Mouse (Mus musculus) embryonic facial prominence, embryonic 12.5 days (tissue): ENCODE measurements around the gene Ephb4. TPM values are rescaled to one million over a fixed set of nuclear protein-coding genes. Genes with fewer than 3 reads are reported as not detected.
A peak's percentile ranks its signal among the peaks of the same experiment; 100 is the strongest.

Experiments used
- ATAC-seq: fragments of 200-750 bp; cut with Nextera tagmentation; 2 replicates; pipeline ENCODE4 v1.8.0; 2017; ENCODE audit not compliant: insufficient number of reproducible peaks, insufficient read depth, low FRiP score, low TSS enrichment
- H3K27ac ChIP-seq: fragments of 300-500 bp; sonication (generic); 2 replicates; pipeline ENCODE4 v1.5.1; 2016; ENCODE audit warnings: mild to moderate bottlenecking
- H3K27me3 ChIP-seq: fragments of 300-500 bp; sonication (generic); 2 replicates; pipeline ENCODE4 v1.6.1; 2016; ENCODE audit warnings: mild to moderate bottlenecking, moderate library complexity
- H3K36me3 ChIP-seq: fragments of 300-500 bp; sonication (generic); 2 replicates; pipeline ENCODE4 v1.6.1; 2016; ENCODE audit warnings: mild to moderate bottlenecking
- H3K4me1 ChIP-seq: fragments of 300-500 bp; sonication (generic); 2 replicates; pipeline ENCODE4 v1.6.1; 2016
- H3K4me2 ChIP-seq: fragments of 300-500 bp; sonication (generic); replicated peaks from 2 replicates; pipeline ENCODE4 v1.6.1; 2016; ENCODE audit warnings: mild to moderate bottlenecking, moderate library complexity
- H3K4me3 ChIP-seq: fragments of 300-500 bp; sonication (generic); 2 replicates; pipeline ENCODE4 v1.5.1; 2016; ENCODE audit warnings: mild to moderate bottlenecking
- H3K9ac ChIP-seq: fragments of 300-500 bp; sonication (generic); 2 replicates; pipeline ENCODE4 v1.6.1; 2016; ENCODE audit warnings: mild to moderate bottlenecking, moderate library complexity
- H3K9me3 ChIP-seq: fragments of 300-500 bp; sonication (generic); 2 replicates; pipeline ENCODE4 v1.6.1; 2016; ENCODE audit warnings: mild to moderate bottlenecking, moderate library complexity
- WGBS: fragments of 180-500 bp; shearing (Covaris S2); methylation state at CpG from one replicate; pipeline ENCODE4 v1.1.7; 2016; 5-methylcytosine and 5-hydroxymethylcytosine counted together
- polyA plus RNA-seq: library from polyadenylated mRNA; unstranded; fragments of >200 nt; fragmentation: Nextera tagmentation; extraction: Ambion mirVana; gene quantifications from 2 replicates; pipeline ENCODE4 v1.2.1, GENCODE M21; 2016

Ephb4 gene
- polyA plus RNA-seq, 1 experiment from 2014 or later, result 91.6 TPM

DNA sequence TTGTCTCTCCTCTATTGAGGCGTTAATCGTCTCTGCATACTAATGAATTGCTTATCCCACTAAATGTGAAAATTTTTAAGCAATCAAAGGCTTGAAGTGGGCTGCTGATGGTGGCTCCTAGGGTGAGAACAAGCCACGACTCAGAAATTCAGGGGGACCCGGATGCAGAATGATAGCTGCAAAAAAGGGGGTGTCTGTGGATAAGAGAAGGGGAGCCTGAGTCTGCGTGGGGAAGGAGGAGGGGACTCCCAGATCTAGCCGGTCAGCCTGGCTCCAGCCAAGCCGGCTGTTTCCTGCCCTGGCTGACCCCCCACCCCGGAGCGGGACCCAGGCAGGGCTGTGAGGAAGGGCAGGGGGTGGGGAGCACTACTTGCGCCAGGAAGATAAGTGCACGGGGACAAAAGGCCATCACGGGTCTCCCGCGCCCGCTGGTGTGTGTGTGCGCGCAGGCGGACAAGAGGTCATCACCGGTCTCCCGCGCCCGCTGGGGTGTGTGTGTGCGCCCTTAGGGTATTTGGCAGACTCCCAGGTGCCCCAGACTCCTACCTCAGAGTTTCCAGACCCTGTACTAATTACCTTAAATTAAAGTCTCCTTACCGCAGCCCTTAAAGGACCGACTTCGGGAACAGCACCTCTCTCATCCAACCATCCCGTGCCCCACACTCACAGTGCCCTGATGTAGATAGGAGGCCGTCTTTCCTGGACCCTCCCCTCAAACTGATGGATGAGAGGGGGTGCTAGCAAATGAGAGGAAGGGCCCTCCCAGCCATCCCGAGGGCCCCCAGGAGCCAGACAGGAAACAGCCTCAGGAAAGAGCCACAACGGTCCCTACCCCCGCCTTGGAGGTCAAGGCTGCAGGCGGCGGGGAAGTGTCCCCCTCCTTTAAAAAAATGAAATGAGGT is 1.2 kb upstream of the Ephb4 start:
- Histone ChIP-seq H3K27me3 (no peaks in the 10 kb centered on the region), H3K9ac (peak overlapping the region; percentile 97), H3K4me1 (peaks cover 41% of the 10 kb centered on the region), H3K27ac (peak overlapping the region; percentile 97), H3K9me3 (no peaks in the 10 kb centered on the region), H3K36me3 (peaks cover 2% of the 10 kb centered on the region), H3K4me3 (peak overlapping the region; percentile 94), H3K4me2 (peak overlapping the region; percentile 93)
- no peak for ATAC-seq
- under 1% methylated on average over 33 of the region's 33 CpGs for WGBS

DNA sequence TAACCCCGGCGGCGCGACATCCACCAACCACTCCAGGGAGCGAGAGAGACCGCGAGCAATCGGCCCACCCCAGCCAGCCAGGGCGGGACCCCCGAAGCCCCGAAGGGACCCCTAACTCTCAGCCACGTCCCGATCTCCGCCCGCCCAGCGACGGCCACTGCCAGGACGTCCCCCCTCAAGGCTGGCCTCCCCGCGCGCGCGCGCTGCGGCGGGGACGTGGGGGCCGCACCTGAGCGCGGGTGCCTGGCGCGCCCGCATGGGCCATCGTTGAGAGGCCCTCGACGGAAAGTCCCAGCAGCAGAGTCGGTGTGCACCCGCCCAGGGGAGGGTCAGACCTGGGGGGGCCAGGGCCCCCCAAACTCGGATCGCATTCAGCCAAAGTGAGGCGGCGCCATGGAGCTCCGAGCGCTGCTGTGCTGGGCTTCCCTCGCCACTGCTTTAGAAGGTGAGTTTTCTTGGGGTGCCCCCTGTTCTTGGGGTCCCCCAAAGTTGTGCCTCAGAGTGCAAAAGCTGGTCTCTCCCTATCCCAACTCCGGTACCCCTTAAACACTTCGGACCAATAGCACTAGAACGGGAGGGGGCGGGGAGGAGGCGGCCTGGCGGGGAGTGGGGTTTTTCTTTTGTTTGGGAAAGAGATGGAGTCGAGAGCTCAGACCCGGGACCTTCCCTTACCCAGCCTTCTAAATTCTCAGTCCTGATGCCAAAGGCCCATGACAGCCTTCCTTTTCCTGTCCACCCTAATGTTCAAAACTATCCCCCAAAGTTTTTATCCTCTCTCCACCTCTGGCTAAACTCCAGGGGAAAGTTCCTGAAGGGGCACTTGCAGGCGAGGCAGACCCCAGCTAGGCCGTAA is 522 bp downstream of the Ephb4 start:
- WGBS, result under 1% methylated on average over 54 of the region's 55 CpGs
- H3K4me1 ChIP-seq, result peaks cover 49% of the 10 kb centered on the region
- H3K9me3 ChIP-seq, result no peaks in the 10 kb centered on the region
- H3K36me3 ChIP-seq, result peaks cover 19% of the 10 kb centered on the region
- peak overlapping the region; percentile 97 for H3K9ac ChIP-seq
- H3K27me3 ChIP-seq, result no peaks in the 10 kb centered on the region
- H3K27ac ChIP-seq, result peak overlapping the region; percentile 97
- ATAC-seq, result peak; percentile 58; the same call in 1 of the 2 replicates
- H3K4me3 ChIP-seq, result peak overlapping the region; percentile 94
- peak overlapping the region; percentile 93 for H3K4me2 ChIP-seq

DNA sequence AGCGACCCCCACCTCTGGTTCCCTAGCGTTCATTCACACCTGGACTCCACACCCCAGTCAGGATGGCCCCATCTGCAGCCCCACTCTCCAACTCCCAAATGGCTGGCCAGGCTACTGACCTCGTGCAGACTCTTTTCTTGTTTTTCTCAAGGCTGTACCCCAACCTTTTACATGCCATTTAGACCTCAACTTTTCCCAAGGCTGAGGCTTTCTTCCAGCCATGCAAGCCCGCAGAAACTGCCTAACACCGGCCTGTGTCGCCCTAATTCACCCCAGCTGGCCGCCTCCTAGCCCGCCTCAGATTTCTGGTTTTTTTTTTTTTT is 1.1 kb downstream of the Ephb4 start:
- Histone ChIP-seq H3K4me3 (peak overlapping the region; percentile 94), H3K36me3 (peaks cover 25% of the 10 kb centered on the region), H3K9me3 (no peaks in the 10 kb centered on the region), H3K4me1 (peaks cover 43% of the 10 kb centered on the region), H3K27ac (peak overlapping the region; percentile 97), H3K9ac (peak overlapping the region; percentile 97), H3K4me2 (peak overlapping the region; percentile 93), H3K27me3 (no peaks in the 10 kb centered on the region)
- ATAC-seq, result no peak
- under 1% methylated on average over 8 of the region's 8 CpGs for WGBS

DNA sequence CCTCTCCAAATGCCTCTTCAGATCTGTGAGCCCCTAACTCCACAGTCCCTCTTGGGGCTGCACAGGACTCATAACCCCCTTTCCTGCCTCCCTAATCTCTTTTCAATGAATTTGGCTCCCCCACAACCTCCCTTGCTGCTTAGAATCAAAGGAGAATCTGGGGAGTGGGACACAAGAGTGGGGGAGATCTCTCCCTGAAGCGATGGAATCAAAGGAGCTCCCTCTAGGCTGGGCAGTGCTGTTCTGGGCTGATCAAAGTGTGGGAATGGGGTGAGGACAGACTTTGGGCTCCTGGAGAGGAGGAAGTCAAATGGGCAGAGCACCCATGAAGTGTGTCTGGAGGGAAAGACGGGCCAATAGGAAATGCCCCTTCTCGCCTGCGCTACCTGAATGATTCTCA is 1.5 kb downstream of the Ephb4 start:
- peak overlapping the region; percentile 97 for H3K27ac ChIP-seq
- H3K4me2 ChIP-seq, result peak overlapping the region; percentile 93
- H3K4me3 ChIP-seq, result peak overlapping the region; percentile 94
- H3K36me3 ChIP-seq, result peaks cover 29% of the 10 kb centered on the region
- H3K9me3 ChIP-seq, result no peaks in the 10 kb centered on the region
- peak overlapping the region; percentile 97 for H3K9ac ChIP-seq
- peaks cover 42% of the 10 kb centered on the region for H3K4me1 ChIP-seq
- 3% methylated on average over 4 of the region's 4 CpGs for WGBS
- no peaks in the 10 kb centered on the region for H3K27me3 ChIP-seq
- no peak for ATAC-seq

DNA sequence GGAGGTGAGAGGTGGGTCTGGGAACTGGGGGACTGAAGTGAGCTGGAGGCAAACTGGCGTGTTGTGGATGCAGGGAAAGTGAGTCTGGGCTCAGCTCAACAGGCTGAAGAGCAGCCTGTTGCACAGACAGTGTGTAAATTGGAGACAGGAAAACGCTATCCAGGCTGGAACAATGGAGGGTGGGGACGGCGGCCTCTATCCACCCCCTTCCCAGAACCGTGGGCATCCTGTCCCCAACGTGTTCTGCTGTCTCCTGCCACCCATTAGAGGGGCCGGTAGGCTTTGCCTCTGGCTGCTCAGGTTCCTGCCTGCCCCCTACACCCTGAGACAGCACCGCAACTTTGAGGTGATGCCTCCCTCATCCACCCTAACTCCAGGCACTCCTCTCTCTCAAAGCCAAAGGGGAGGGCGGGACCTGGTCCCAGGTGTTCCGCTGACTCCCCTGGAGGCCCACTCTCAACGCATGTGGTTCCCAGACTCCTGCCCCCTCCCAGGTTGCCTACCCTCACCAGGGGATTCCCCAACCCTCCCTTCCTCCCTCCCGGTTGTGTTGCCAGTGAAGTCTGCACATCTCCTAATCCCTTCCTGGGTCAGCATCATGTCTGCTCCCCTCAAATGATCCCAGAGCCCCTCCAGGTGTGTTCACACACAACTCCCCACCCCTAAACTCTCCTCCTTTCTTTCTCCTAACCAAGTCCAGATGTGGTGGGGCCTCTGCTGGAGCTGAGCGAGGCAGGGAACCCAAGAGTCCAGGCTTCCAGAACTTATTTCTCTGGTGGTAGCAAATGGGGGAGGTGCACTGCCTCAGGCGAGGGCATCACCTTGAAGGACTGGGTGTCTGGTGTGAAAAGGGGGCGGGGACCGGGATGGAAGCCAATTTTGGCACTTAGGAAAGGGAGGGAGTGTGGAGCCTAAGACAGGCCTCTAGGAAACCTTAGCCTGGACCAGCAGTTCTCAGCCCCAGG is 2.4 kb downstream of the Ephb4 start:
- peaks cover 35% of the 10 kb centered on the region for H3K36me3 ChIP-seq
- peak overlapping the region; percentile 97 for H3K27ac ChIP-seq
- no peaks in the 10 kb centered on the region for H3K27me3 ChIP-seq
- H3K4me3 ChIP-seq, result peak overlapping the region; percentile 94
- peaks cover 42% of the 10 kb centered on the region for H3K4me1 ChIP-seq
- H3K4me2 ChIP-seq, result peak overlapping the region; percentile 93
- WGBS, result 5% methylated on average over 16 of the region's 16 CpGs
- peak overlapping the region; percentile 97 for H3K9ac ChIP-seq
- H3K9me3 ChIP-seq, result no peaks in the 10 kb centered on the region
- ATAC-seq, result no peak

DNA sequence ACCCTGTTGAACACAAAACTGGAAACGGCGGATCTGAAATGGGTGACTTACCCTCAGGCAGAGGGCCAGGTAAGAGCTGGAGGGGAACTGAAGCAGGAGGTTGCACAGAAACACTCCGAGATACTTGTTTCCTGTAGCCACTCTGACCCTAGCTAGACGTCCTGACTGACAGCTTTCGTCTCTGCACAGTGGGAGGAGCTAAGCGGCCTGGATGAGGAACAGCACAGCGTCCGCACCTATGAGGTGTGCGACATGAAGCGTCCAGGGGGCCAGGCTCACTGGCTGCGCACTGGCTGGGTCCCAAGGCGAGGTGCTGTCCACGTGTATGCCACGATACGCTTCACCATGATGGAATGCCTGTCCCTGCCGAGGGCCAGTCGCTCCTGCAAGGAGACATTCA is 4.2 kb downstream of the Ephb4 start:
- peaks cover 53% of the 10 kb centered on the region for H3K36me3 ChIP-seq
- no peak overlapping the region for H3K9ac ChIP-seq
- 0 out of 2 replicates have a peak overlapping the region, but pooled peaks have one; percentile 9 for H3K4me2 ChIP-seq
- WGBS, result 87% methylated on average over 17 of the region's 17 CpGs
- no peak for ATAC-seq
- no peaks in the 10 kb centered on the region for H3K9me3 ChIP-seq
- 0 out of 2 replicates have a peak overlapping the region, but pooled peaks have one; percentile 2 for H3K4me3 ChIP-seq
- no peak overlapping the region for H3K27ac ChIP-seq
- peaks cover 28% of the 10 kb centered on the region for H3K4me1 ChIP-seq
- H3K27me3 ChIP-seq, result no peaks in the 10 kb centered on the region

DNA sequence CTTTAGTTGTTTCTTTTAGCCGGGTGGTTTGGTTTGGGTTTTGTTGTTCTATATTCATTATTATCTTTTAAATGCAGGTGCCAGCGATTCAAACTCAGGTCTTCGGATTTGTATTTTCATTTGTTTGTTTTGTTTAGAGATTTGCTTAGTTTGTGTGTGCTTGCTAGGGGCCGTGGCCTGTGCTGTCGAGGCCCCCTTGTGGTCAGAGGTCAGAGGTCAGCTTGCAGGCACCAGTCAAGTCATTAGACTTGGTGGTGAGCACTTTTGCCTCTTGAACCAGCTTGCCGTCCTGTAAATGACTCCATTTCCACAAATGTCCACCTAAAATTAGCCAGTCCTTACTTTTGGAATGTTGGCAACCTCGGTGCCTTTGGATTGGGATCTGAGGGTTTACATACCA is 8.5 kb downstream of the Ephb4 start:
- no peak for ATAC-seq
- H3K9me3 ChIP-seq, result no peaks in the 10 kb centered on the region
- no peaks in the 10 kb centered on the region for H3K27me3 ChIP-seq
- H3K4me2 ChIP-seq, result no peak overlapping the region
- no peak overlapping the region for H3K4me3 ChIP-seq
- H3K36me3 ChIP-seq, result peaks cover 94% of the 10 kb centered on the region
- H3K27ac ChIP-seq, result no peak overlapping the region
- no peak overlapping the region for H3K9ac ChIP-seq
- WGBS, result 35% methylated on average over 7 of the region's 7 CpGs
- peaks cover 13% of the 10 kb centered on the region for H3K4me1 ChIP-seq

DNA sequence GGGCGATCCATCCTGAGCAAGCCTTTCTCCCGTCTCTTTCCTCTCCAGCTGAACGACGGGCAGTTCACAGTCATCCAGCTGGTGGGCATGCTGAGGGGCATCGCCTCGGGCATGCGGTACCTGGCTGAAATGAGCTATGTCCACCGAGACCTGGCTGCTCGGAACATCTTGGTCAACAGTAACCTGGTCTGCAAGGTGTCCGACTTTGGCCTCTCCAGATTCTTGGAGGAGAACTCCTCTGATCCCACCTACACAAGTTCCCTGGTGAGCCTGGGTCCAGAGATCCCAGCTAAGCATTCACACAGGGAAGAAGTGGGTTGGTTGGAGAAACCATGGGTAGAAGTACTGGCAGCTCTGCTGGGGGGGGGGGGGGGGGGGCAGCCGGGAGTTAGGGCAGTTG is 19.8 kb downstream of the Ephb4 start:
- Histone ChIP-seq H3K4me1 (no peaks in the 10 kb centered on the region), H3K9ac (no peak overlapping the region), H3K27ac (no peak overlapping the region), H3K27me3 (no peaks in the 10 kb centered on the region), H3K4me3 (no peak overlapping the region), H3K4me2 (no peak overlapping the region), H3K36me3 (peaks cover 99% of the 10 kb centered on the region), H3K9me3 (no peaks in the 10 kb centered on the region)
- 97% methylated on average over 10 of the region's 11 CpGs for WGBS
- no peak for ATAC-seq

DNA sequence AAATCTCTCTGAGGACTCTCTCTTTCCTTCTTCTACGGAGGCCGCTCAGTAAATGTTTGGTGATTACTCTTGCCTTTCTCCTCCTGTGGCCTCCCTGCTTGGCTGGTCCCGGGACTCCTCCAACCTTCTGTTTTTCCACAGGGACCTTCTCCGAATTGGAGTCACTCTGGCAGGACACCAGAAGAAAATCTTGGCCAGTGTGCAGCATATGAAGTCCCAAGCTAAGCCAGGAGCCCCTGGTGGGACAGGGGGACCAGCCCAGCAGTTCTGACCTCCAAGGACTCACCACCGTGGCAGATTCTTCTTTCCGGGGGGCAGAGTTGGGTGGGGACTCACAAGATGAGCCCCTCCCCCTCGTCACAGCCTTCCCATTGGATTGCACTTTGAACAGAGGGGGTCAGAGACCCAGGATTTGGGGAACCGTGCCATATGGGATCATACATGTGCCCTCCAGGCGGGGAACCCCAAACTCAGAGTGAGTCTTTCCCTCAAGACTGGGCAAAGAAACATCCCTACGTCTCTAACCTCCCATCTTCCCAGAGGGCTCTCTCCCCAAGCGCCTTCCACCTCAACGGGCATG is 23.6 kb downstream of the Ephb4 start:
- Histone ChIP-seq H3K36me3 (peaks cover 73% of the 10 kb centered on the region), H3K4me2 (no peak overlapping the region), H3K27ac (no peak overlapping the region), H3K4me3 (no peak overlapping the region), H3K27me3 (no peaks in the 10 kb centered on the region), H3K4me1 (peaks cover 7% of the 10 kb centered on the region; the same call in 1 of the 2 replicates), H3K9me3 (no peaks in the 10 kb centered on the region), H3K9ac (no peak overlapping the region)
- no peak for ATAC-seq
- 86% methylated on average over 12 of the region's 12 CpGs for WGBS

DNA sequence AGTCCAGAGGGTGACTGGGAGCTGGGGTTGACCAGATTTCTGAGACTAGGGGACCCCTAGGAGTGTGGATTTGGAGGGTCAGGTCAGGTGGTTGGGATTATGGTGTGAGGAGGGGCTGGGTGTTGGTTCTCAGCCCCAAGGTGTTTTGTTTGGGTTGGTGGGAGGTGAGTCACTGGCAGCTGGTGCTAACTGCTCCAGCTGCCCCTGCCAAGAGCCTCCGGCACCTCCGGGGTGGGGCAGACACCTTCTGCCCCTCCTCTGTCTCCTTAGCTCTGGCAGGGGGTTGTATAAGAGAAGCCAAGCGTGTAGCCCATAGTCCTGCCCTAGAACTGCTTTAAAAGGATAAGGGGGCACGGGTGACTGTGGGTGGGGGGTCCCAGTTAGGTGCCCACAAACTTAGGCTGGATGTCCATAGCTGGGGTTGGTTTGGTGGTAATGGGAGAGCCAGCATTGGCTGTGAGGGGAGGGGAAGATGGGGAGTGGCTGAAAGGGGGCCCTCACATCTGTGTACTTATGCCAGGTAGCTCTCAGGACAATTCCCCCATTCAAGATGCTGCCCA is 24.7 kb downstream of the Ephb4 start:
- Histone ChIP-seq H3K27ac (peak overlapping the region; percentile 38; the same call in 1 of the 2 replicates), H3K9me3 (no peaks in the 10 kb centered on the region), H3K9ac (no peak overlapping the region), H3K27me3 (no peaks in the 10 kb centered on the region), H3K4me1 (peaks cover 11% of the 10 kb centered on the region; the same call in 1 of the 2 replicates), H3K36me3 (peaks cover 62% of the 10 kb centered on the region), H3K4me2 (no peak overlapping the region), H3K4me3 (no peak overlapping the region)
- ATAC-seq, result no peak
- WGBS, result 82% methylated on average over 4 of the region's 4 CpGs
